ENCODE assay signal across 8 mouse cellular contexts in genomic region chr1:180194781-180195471, GRCm38 (mm10). TPM values are rescaled to one million over a fixed set of nuclear protein-coding genes. Genes with fewer than 3 reads are reported as not detected.
A peak's percentile ranks its signal among the peaks of the same experiment; 100 is the strongest.
DNase-seq lines count a peak whose midpoint lies in the region; ATAC-seq lines count a peak whose summit lies in the region.

No protein-coding gene starts in this region.

- H3K4me2 ChIP-seq in embryonic facial prominence, embryonic 11.5 days (ENCODE audit: low read depth, low read length) = peak overlapping the region; percentile 92
- peak overlapping the region; percentile 95 for H3K4me2 ChIP-seq in heart, embryonic 12.5 days
- H3K4me2 ChIP-seq in kidney, embryonic 14.5 days (replicated peaks; ENCODE audit: low read depth, low read length) = peak overlapping the region; percentile 71
- H3K4me2 ChIP-seq in lung, embryonic 15.5 days = peak overlapping the region; percentile 97
- peak overlapping the region; percentile 87 for H3K4me2 ChIP-seq in neural tube, embryonic 14.5 days (ENCODE audit: low read depth, low read length)

- peak overlapping the region; percentile 30; the same call in 1 of the 2 replicates for H3K9ac ChIP-seq in embryonic facial prominence, embryonic 11.5 days (replicated peaks; ENCODE audit: low read length)
- peak overlapping the region; percentile 74 for H3K9ac ChIP-seq in heart, embryonic 12.5 days
- H3K9ac ChIP-seq in kidney, embryonic 14.5 days (ENCODE audit: low read depth, low read length) = peak overlapping the region; percentile 47; the same call in 1 of the 2 replicates
- peak overlapping the region; percentile 51 for H3K9ac ChIP-seq in lung, embryonic 15.5 days
- peak overlapping the region; percentile 42; the same call in 1 of the 2 replicates for H3K9ac ChIP-seq in neural tube, embryonic 14.5 days (replicated peaks; ENCODE audit: low read depth, low read length)

- no peaks in the 10 kb centered on the region for H3K27me3 ChIP-seq in embryonic facial prominence, embryonic 11.5 days (ENCODE audit: control insufficient read depth, insufficient read depth, low read length)
- peaks cover 4% of the 10 kb centered on the region; the same call in 1 of the 2 replicates for H3K27me3 ChIP-seq in heart, embryonic 12.5 days (replicated peaks)
- H3K27me3 ChIP-seq in kidney, embryonic 14.5 days (ENCODE audit: control insufficient read depth, insufficient read depth, low read length) = no peaks in the 10 kb centered on the region
- H3K27me3 ChIP-seq in lung, embryonic 15.5 days = no peaks in the 10 kb centered on the region
- no peaks in the 10 kb centered on the region for H3K27me3 ChIP-seq in neural tube, embryonic 14.5 days (ENCODE audit: control insufficient read depth, insufficient read depth, low read length)

- peak; percentile 67 to 70 for DNase-seq in B cell, adult 2 months
- DNase-seq in NIH3T3 (ENCODE audit: low read depth) = peak; percentile 8
- peak; percentile 50 for DNase-seq in embryonic facial prominence, embryonic 11.5 days (ENCODE audit: low spot score)
- peak; percentile 25 for DNase-seq in yolk sac, embryonic 10.5 days (ENCODE audit: low spot score)

- no peaks in the 10 kb centered on the region for H3K9me3 ChIP-seq in embryonic facial prominence, embryonic 11.5 days (replicated peaks; ENCODE audit: control insufficient read depth, low read length)
- H3K9me3 ChIP-seq in heart, embryonic 12.5 days (replicated peaks) = no peaks in the 10 kb centered on the region
- no peaks in the 10 kb centered on the region for H3K9me3 ChIP-seq in kidney, embryonic 14.5 days (ENCODE audit: control insufficient read depth, low read length)
- no peaks in the 10 kb centered on the region for H3K9me3 ChIP-seq in lung, embryonic 15.5 days
- no peaks in the 10 kb centered on the region for H3K9me3 ChIP-seq in neural tube, embryonic 14.5 days (ENCODE audit: control insufficient read depth, low read length)

- no peaks in the 10 kb centered on the region for H3K4me1 ChIP-seq in embryonic facial prominence, embryonic 11.5 days (ENCODE audit: control insufficient read depth, insufficient read depth, low read length)
- peaks cover 45% of the 10 kb centered on the region for H3K4me1 ChIP-seq in heart, embryonic 12.5 days (replicated peaks)
- H3K4me1 ChIP-seq in kidney, embryonic 14.5 days (ENCODE audit: control insufficient read depth, insufficient read depth, low read length) = peaks cover 5% of the 10 kb centered on the region; the same call in 1 of the 2 replicates
- H3K4me1 ChIP-seq in lung, embryonic 15.5 days = peaks cover 8% of the 10 kb centered on the region; the same call in 1 of the 2 replicates
- no peaks in the 10 kb centered on the region for H3K4me1 ChIP-seq in neural tube, embryonic 14.5 days (ENCODE audit: control insufficient read depth, insufficient read depth, low read length)

- H3K4me3 ChIP-seq in embryonic facial prominence, embryonic 11.5 days (ENCODE audit: low read depth, low read length) = peak overlapping the region; percentile 52
- H3K4me3 ChIP-seq in heart, embryonic 12.5 days = peak overlapping the region; percentile 61
- peak overlapping the region; percentile 50 for H3K4me3 ChIP-seq in kidney, embryonic 14.5 days (ENCODE audit: low read length)
- peak overlapping the region; percentile 67 for H3K4me3 ChIP-seq in lung, embryonic 15.5 days
- peak overlapping the region; percentile 56 for H3K4me3 ChIP-seq in neural tube, embryonic 14.5 days (ENCODE audit: low read depth, low read length)

- H3K36me3 ChIP-seq in embryonic facial prominence, embryonic 11.5 days (replicated peaks; ENCODE audit: control insufficient read depth, insufficient read depth, low read depth, low read length) = no peaks in the 10 kb centered on the region
- H3K36me3 ChIP-seq in heart, embryonic 12.5 days = no peaks in the 10 kb centered on the region
- no peaks in the 10 kb centered on the region for H3K36me3 ChIP-seq in kidney, embryonic 14.5 days (ENCODE audit: control insufficient read depth, insufficient read depth, low read length)
- H3K36me3 ChIP-seq in lung, embryonic 15.5 days = no peaks in the 10 kb centered on the region
- H3K36me3 ChIP-seq in neural tube, embryonic 14.5 days (ENCODE audit: control insufficient read depth, insufficient read depth, low read length) = no peaks in the 10 kb centered on the region

- whole genome bisulfite sequencing in embryonic facial prominence, embryonic 11.5 days = 28% methylated on average over 9 of the region's 9 CpGs
- 17% methylated on average over 9 of the region's 9 CpGs for WGBS in heart, embryonic 12.5 days
- WGBS in kidney, embryonic 14.5 days = 23% methylated on average over 9 of the region's 9 CpGs
- WGBS in lung, embryonic 15.5 days = 26% methylated on average over 9 of the region's 9 CpGs
- WGBS in neural tube, embryonic 14.5 days = 31% methylated on average over 9 of the region's 9 CpGs

- no peak overlapping the region for H3K27ac ChIP-seq in embryonic facial prominence, embryonic 11.5 days (replicated peaks; ENCODE audit: low read depth, low read length)
- H3K27ac ChIP-seq in heart, embryonic 12.5 days (ENCODE audit: poor library complexity, severe bottlenecking) = peak overlapping the region; percentile 65
- no peak overlapping the region for H3K27ac ChIP-seq in kidney, embryonic 14.5 days (ENCODE audit: low read depth, low read length)
- H3K27ac ChIP-seq in lung, embryonic 15.5 days = no peak overlapping the region
- no peak overlapping the region for H3K27ac ChIP-seq in neural tube, embryonic 14.5 days (ENCODE audit: low read depth, low read length)

- no peak for ATAC-seq in embryonic facial prominence, embryonic 11.5 days (replicated peaks; ENCODE audit: insufficient number of reproducible peaks, low FRiP score, low TSS enrichment, low read depth)
- ATAC-seq in heart, embryonic 12.5 days (ENCODE audit: insufficient number of reproducible peaks, low FRiP score) = peak; percentile 41; the same call in 1 of the 2 replicates
- ATAC-seq in kidney, embryonic 14.5 days (ENCODE audit: low FRiP score, low TSS enrichment) = peak; percentile 68
- ATAC-seq in lung, embryonic 15.5 days (ENCODE audit: borderline replicate concordance, extremely low read depth, low FRiP score, low TSS enrichment) = peak; percentile 41; the same call in 1 of the 2 replicates
- peak; percentile 25; the same call in 1 of the 2 replicates for ATAC-seq in neural tube, embryonic 14.5 days (ENCODE audit: low read depth)

RNA-seq across cellular contexts. Expression of gene Coq8a, which starts 4.5 kb away (rescaled TPM):
- 2.7 and 4.3 TPM in 2 replicates for polyA plus RNA-seq in embryonic facial prominence, embryonic 11.5 days (2014; fragmentation: Nextera tagmentation; extraction: Ambion mirVana)
- 15.2 and 17.8 TPM in 2 replicates for polyA plus RNA-seq in heart, embryonic 12.5 days (2016; fragmentation: Nextera tagmentation; extraction: Ambion mirVana)
- 6.0 and 10.4 TPM in 2 replicates for polyA plus RNA-seq in kidney, embryonic 14.5 days (2014; fragmentation: Nextera tagmentation; extraction: Ambion mirVana)
- 8.3 and 9.3 TPM in 2 replicates for polyA plus RNA-seq in lung, embryonic 15.5 days (2015; fragmentation: Nextera tagmentation; extraction: Ambion mirVana)
- polyA plus RNA-seq in neural tube, embryonic 14.5 days (2014; fragmentation: Nextera tagmentation; extraction: Ambion mirVana) = 3.1 and 3.3 TPM in 2 replicates

Comparison
In these comparisons a context has a peak if more than half of its experiments do, and no peak if none do; other contexts are left out.
1. DNase-seq: peak in every context shown above with its lines; median percentile 68 in B cell, adult 2 months; 50 in embryonic facial prominence, embryonic 11.5 days; 25 in yolk sac, embryonic 10.5 days; 8 in NIH3T3.